Mouse (Mus musculus): ENCODE results near the gene Mcm7. TPM values are rescaled to one million over a fixed set of nuclear protein-coding genes. Genes with fewer than 3 reads are reported as not detected.

Mcm7 gene
- polyA plus RNA-seq, 1 experiment from 2014 or later = 233 TPM

GRCm38 (mm10) chr5:138117199-138118015 is 54.8 kb downstream of the Mcm7 start:
- no peaks in the 10 kb centered on the region for H3K9me3 ChIP-seq (ENCODE audit: low read depth, low read length)
- 6% methylated on average over 16 of the region's 16 CpGs for WGBS
- peaks cover 4% of the 10 kb centered on the region; the same call in 1 of the 2 replicates for H3K4me1 ChIP-seq (ENCODE audit: insufficient read depth)
- H3K27ac ChIP-seq (ENCODE audit: low read depth) = peak overlapping the region; percentile 96
- H3K36me3 ChIP-seq (ENCODE audit: insufficient read depth) = peaks cover 16% of the 10 kb centered on the region
- DNase-seq = peak; percentile 19
- peak overlapping the region; percentile 75 for H3K4me3 ChIP-seq (ENCODE audit: low read depth, low read length)
- ATAC-seq (ENCODE audit: insufficient read depth) = peak; percentile 36
- peak overlapping the region; percentile 67 for H3K4me2 ChIP-seq
- no peak for TF ChIP-seq CTCF (IDR thresholded peaks at IDR 0.05; ENCODE audit: low read depth)
- H3K9ac ChIP-seq = peak overlapping the region; percentile 79
- H3K27me3 ChIP-seq (ENCODE audit: insufficient read depth, low read length) = no peaks in the 10 kb centered on the region

GRCm38 (mm10) chr5:138116255-138117198 is 55.7 kb downstream of the Mcm7 start, which contains the start of gene Zscan21:
Gene Zscan21, plus strand, starts transcription at chr5:138116903.
- WGBS = 6% methylated on average over 38 of the region's 38 CpGs
- no peak for TF ChIP-seq CTCF (IDR thresholded peaks at IDR 0.05; ENCODE audit: low read depth)

More at GRCm38 (mm10) chr5:138116255-138117198, 55.7 kb downstream of the Mcm7 start, which contains the start of gene Zscan21:
- Histone ChIP-seq H3K4me2 (peak within 1 kb of the TSS; percentile 67), H3K9me3 (ENCODE audit: low read depth, low read length) (no peaks in the 10 kb centered on the region), H3K27me3 (ENCODE audit: insufficient read depth, low read length) (no peaks in the 10 kb centered on the region), H3K27ac (ENCODE audit: low read depth) (peak within 1 kb of the TSS; percentile 96), H3K4me3 (ENCODE audit: low read depth, low read length) (peak within 1 kb of the TSS; percentile 75), H3K9ac (peak within 1 kb of the TSS; percentile 79), H3K4me1 (ENCODE audit: insufficient read depth) (peaks cover 4% of the 10 kb centered on the region; the same call in 1 of the 2 replicates), H3K36me3 (ENCODE audit: insufficient read depth) (peaks cover 16% of the 10 kb centered on the region)
- ATAC-seq (ENCODE audit: insufficient read depth) = peak; percentile 98
- peak; percentile 97 for DNase-seq

MicroRNA genes within 50 kb of the gene (microRNA counts, 519-probe panel; counts per million panel counts)
- microRNA mmu-miR-106b (4,204 counts per million, percentile 87 among the panel's probes with 10 or more counts), microRNA mmu-miR-25 (5,126 counts per million, percentile 96 among the panel's probes with 10 or more counts), microRNA mmu-miR-93 (4,060 counts per million, percentile 84 among the panel's probes with 10 or more counts)

Small RNAs within 50 kb of the gene (microRNA-seq; reads per million reads assigned to microRNA genes)
- gene Mir106b (ENCODE audit: borderline number of aligned reads) (10,590 reads per million, percentile 95 among the genes with 10 or more reads in this experiment), gene Mir25 (ENCODE audit: borderline number of aligned reads) (1,304 reads per million, percentile 75 among the genes with 10 or more reads in this experiment), gene Mir93 (ENCODE audit: borderline number of aligned reads) (10,616 reads per million, percentile 95 among the genes with 10 or more reads in this experiment)

Other genes starting within 250 kb of the Mcm7 start
- gene Gjc3, start 209.3 kb downstream of the Mcm7 start, polyA plus RNA-seq (2014; fragmentation: Nextera tagmentation; extraction: Ambion mirVana) = 0.18 TPM in 1 of 2 replicates, not detected in the other
- not detected in 2 replicates for gene Azgp1, start 190.9 kb downstream of the Mcm7 start, polyA plus RNA-seq (2014; fragmentation: Nextera tagmentation; extraction: Ambion mirVana)
- not detected in 2 replicates for gene Smok3a, start 151.2 kb downstream of the Mcm7 start, polyA plus RNA-seq (2014; fragmentation: Nextera tagmentation; extraction: Ambion mirVana)
- not detected in 2 replicates for gene Smok3b, start 151.0 kb downstream of the Mcm7 start, polyA plus RNA-seq (2014; fragmentation: Nextera tagmentation; extraction: Ambion mirVana)
- not detected in 2 replicates for gene Smok3c, start 119.2 kb downstream of the Mcm7 start, polyA plus RNA-seq (2014; fragmentation: Nextera tagmentation; extraction: Ambion mirVana)
- 24.5 and 27.2 TPM in 2 replicates for gene Zkscan1, start 87.3 kb downstream of the Mcm7 start, polyA plus RNA-seq (2014; fragmentation: Nextera tagmentation; extraction: Ambion mirVana)
- 63.0 and 64.9 TPM in 2 replicates for gene Zscan21, start 55.5 kb downstream of the Mcm7 start, polyA plus RNA-seq (2014; fragmentation: Nextera tagmentation; extraction: Ambion mirVana)
- gene Zfp113, start 16.7 kb downstream of the Mcm7 start, polyA plus RNA-seq (2014; fragmentation: Nextera tagmentation; extraction: Ambion mirVana) = 16.6 and 18.1 TPM in 2 replicates
- gene Cops6, start 11.4 kb downstream of the Mcm7 start, polyA plus RNA-seq (2014; fragmentation: Nextera tagmentation; extraction: Ambion mirVana) = 256 and 259 TPM in 2 replicates
- gene Ap4m1, start 420 bp downstream of the Mcm7 start, polyA plus RNA-seq (2014; fragmentation: Nextera tagmentation; extraction: Ambion mirVana) = 19.2 and 20.6 TPM in 2 replicates
- 95.6 and 97.6 TPM in 2 replicates for gene Taf6, start 15.0 kb upstream of the Mcm7 start, polyA plus RNA-seq (2014; fragmentation: Nextera tagmentation; extraction: Ambion mirVana)
- gene Cnpy4, start 15.1 kb upstream of the Mcm7 start, polyA plus RNA-seq (2014; fragmentation: Nextera tagmentation; extraction: Ambion mirVana) = 55.5 and 59.0 TPM in 2 replicates
- 7.3 and 7.9 TPM in 2 replicates for gene Mblac1, start 21.9 kb upstream of the Mcm7 start, polyA plus RNA-seq (2014; fragmentation: Nextera tagmentation; extraction: Ambion mirVana)
- not detected in 2 replicates for gene Nxpe5, start 53.5 kb upstream of the Mcm7 start, polyA plus RNA-seq (2014; fragmentation: Nextera tagmentation; extraction: Ambion mirVana)
- gene Lamtor4, start 83.1 kb upstream of the Mcm7 start, polyA plus RNA-seq (2014; fragmentation: Nextera tagmentation; extraction: Ambion mirVana) = 44.2 and 46.0 TPM in 2 replicates
- 5.5 and 6.6 TPM in 2 replicates for gene BC037034, start 91.6 kb upstream of the Mcm7 start, polyA plus RNA-seq (2014; fragmentation: Nextera tagmentation; extraction: Ambion mirVana)
- 0.78 and 1.6 TPM in 2 replicates for gene Gal3st4, start 100.4 kb upstream of the Mcm7 start, polyA plus RNA-seq (2014; fragmentation: Nextera tagmentation; extraction: Ambion mirVana)
- 0.12 TPM in 1 of 2 replicates, not detected in the other for gene Gm43720, start 107.5 kb upstream of the Mcm7 start, polyA plus RNA-seq (2014; fragmentation: Nextera tagmentation; extraction: Ambion mirVana)
- 4.3 and 4.7 TPM in 2 replicates for gene Gpc2, start 107.6 kb upstream of the Mcm7 start, polyA plus RNA-seq (2014; fragmentation: Nextera tagmentation; extraction: Ambion mirVana)
- 4.3 and 6.3 TPM in 2 replicates for gene Stag3, start 107.8 kb upstream of the Mcm7 start, polyA plus RNA-seq (2014; fragmentation: Nextera tagmentation; extraction: Ambion mirVana)
- 0.17 TPM in 1 of 2 replicates, not detected in the other for gene Pvrig, start 169.5 kb upstream of the Mcm7 start, polyA plus RNA-seq (2014; fragmentation: Nextera tagmentation; extraction: Ambion mirVana)